Mouse (Mus musculus): ENCODE data around the gene Ralgapb. TPM values are rescaled to one million over a fixed set of nuclear protein-coding genes. Genes with fewer than 3 reads are reported as not detected.

Gene Ralgapb
- polyA plus RNA-seq, 1 experiment from 2014 or later = 17.8 TPM

GRCm38 (mm10) chr2:158503226-158503625 lies 93.6 kb downstream of the Ralgapb start:
- no peak for ATAC-seq (ENCODE audit: insufficient number of reproducible peaks, insufficient read depth, low FRiP score, low read depth)
- Histone ChIP-seq H3K27ac (replicated peaks in 1 of 2; ENCODE audit: control insufficient read depth in 1 of 2, insufficient read depth in 1 of 2, low read depth in 2 of 2, low read length in 2 of 2) (no peak overlapping the region), H3K36me3 (ENCODE audit: control insufficient read depth, insufficient read depth, low read length) (peaks cover 17% of the 10 kb centered on the region)

GRCm38 (mm10) chr2:158503671-158504070 lies 94.0 kb downstream of the Ralgapb start:
- no peak for ATAC-seq (ENCODE audit: insufficient number of reproducible peaks, insufficient read depth, low FRiP score, low read depth)
- Histone ChIP-seq H3K9ac (ENCODE audit: low read length) (no peak overlapping the region), H3K9me3 (ENCODE audit: control insufficient read depth, low read length) (no peaks in the 10 kb centered on the region), H3K4me3 (ENCODE audit: control insufficient read depth in 1 of 2, insufficient read depth in 1 of 2, low read depth in 1 of 2, low read length in 2 of 2) (no peak overlapping the region), H3K4me2 (ENCODE audit: low read length) (no peak overlapping the region), H3K36me3 (ENCODE audit: control insufficient read depth, insufficient read depth, low read length) (peaks cover 13% of the 10 kb centered on the region), H3K4me1 (ENCODE audit: control insufficient read depth in 2 of 2, insufficient read depth in 2 of 2, low read length in 2 of 2) (no peaks in the 10 kb centered on the region), H3K27me3 (ENCODE audit: control insufficient read depth, insufficient read depth, low read length) (no peaks in the 10 kb centered on the region), H3K27ac (replicated peaks in 1 of 2; ENCODE audit: control insufficient read depth in 1 of 2, insufficient read depth in 1 of 2, low read depth in 2 of 2, low read length in 2 of 2) (no peak overlapping the region)
- 85% methylated on average over 4 of the region's 4 CpGs for whole genome bisulfite sequencing

More at GRCm38 (mm10) chr2:158503226-158503625, 93.6 kb downstream of the Ralgapb start:
- no peak overlapping the region for H3K9ac ChIP-seq (ENCODE audit: low read length)
- H3K4me1 ChIP-seq (ENCODE audit: control insufficient read depth in 2 of 2, insufficient read depth in 2 of 2, low read length in 2 of 2) = no peaks in the 10 kb centered on the region
- H3K4me3 ChIP-seq (ENCODE audit: control insufficient read depth in 1 of 2, insufficient read depth in 1 of 2, low read depth in 1 of 2, low read length in 2 of 2) = no peak overlapping the region
- H3K27me3 ChIP-seq (ENCODE audit: control insufficient read depth, insufficient read depth, low read length) = no peaks in the 10 kb centered on the region
- WGBS = 78% methylated on average over 7 of the region's 7 CpGs
- no peak overlapping the region for H3K4me2 ChIP-seq (ENCODE audit: low read length)
- no peaks in the 10 kb centered on the region for H3K9me3 ChIP-seq (ENCODE audit: control insufficient read depth, low read length)

- WGBS = 80% methylated on average over 5 of the region's 5 CpGs
- Histone ChIP-seq H3K27me3 (ENCODE audit: control insufficient read depth, insufficient read depth, low read length) (no peaks in the 10 kb centered on the region), H3K9ac (ENCODE audit: low read length) (no peak overlapping the region), H3K4me2 (ENCODE audit: low read length) (no peak overlapping the region), H3K27ac (replicated peaks in 1 of 2; ENCODE audit: control insufficient read depth in 1 of 2, insufficient read depth in 1 of 2, low read depth in 2 of 2, low read length in 2 of 2) (no peak overlapping the region), H3K4me1 (ENCODE audit: control insufficient read depth in 2 of 2, insufficient read depth in 2 of 2, low read length in 2 of 2) (peaks cover 0 to 4% of the 10 kb centered on the region in 2 experiments; a peak in 1 of 4 replicates), H3K36me3 (ENCODE audit: control insufficient read depth, insufficient read depth, low read length) (no peaks in the 10 kb centered on the region), H3K4me3 (ENCODE audit: control insufficient read depth in 1 of 2, insufficient read depth in 1 of 2, low read depth in 1 of 2, low read length in 2 of 2) (no peak overlapping the region), H3K9me3 (ENCODE audit: control insufficient read depth, low read length) (no peaks in the 10 kb centered on the region)
- no peak for ATAC-seq (ENCODE audit: insufficient number of reproducible peaks, insufficient read depth, low FRiP score, low read depth)
Measured at GRCm38 (mm10) chr2:158506475-158506874, 96.8 kb downstream of the Ralgapb start.

GRCm38 (mm10) chr2:158507046-158507445 lies 97.4 kb downstream of the Ralgapb start:
- H3K4me3 ChIP-seq (ENCODE audit: control insufficient read depth in 1 of 2, insufficient read depth in 1 of 2, low read depth in 1 of 2, low read length in 2 of 2) = no peak overlapping the region
- H3K4me1 ChIP-seq (ENCODE audit: control insufficient read depth in 2 of 2, insufficient read depth in 2 of 2, low read length in 2 of 2) = peaks cover 0 to 4% of the 10 kb centered on the region in 2 experiments; a peak in 1 of 4 replicates
- no peaks in the 10 kb centered on the region for H3K27me3 ChIP-seq (ENCODE audit: control insufficient read depth, insufficient read depth, low read length)
- H3K27ac ChIP-seq (replicated peaks in 1 of 2; ENCODE audit: control insufficient read depth in 1 of 2, insufficient read depth in 1 of 2, low read depth in 2 of 2, low read length in 2 of 2) = no peak overlapping the region
- no peak overlapping the region for H3K9ac ChIP-seq (ENCODE audit: low read length)
- H3K4me2 ChIP-seq (ENCODE audit: low read length) = no peak overlapping the region
- H3K36me3 ChIP-seq (ENCODE audit: control insufficient read depth, insufficient read depth, low read length) = no peaks in the 10 kb centered on the region
- H3K9me3 ChIP-seq (ENCODE audit: control insufficient read depth, low read length) = no peaks in the 10 kb centered on the region
- ATAC-seq (ENCODE audit: insufficient number of reproducible peaks, insufficient read depth, low FRiP score, low read depth) = no peak
- WGBS = 91% methylated on average over 10 of the region's 10 CpGs

- H3K9me3 ChIP-seq (ENCODE audit: control insufficient read depth, low read length) = no peaks in the 10 kb centered on the region
- peaks cover 0 to 4% of the 10 kb centered on the region in 2 experiments; a peak in 1 of 4 replicates for H3K4me1 ChIP-seq (ENCODE audit: control insufficient read depth in 2 of 2, insufficient read depth in 2 of 2, low read length in 2 of 2)
- no peaks in the 10 kb centered on the region for H3K36me3 ChIP-seq (ENCODE audit: control insufficient read depth, insufficient read depth, low read length)
- no peak for ATAC-seq (ENCODE audit: insufficient number of reproducible peaks, insufficient read depth, low FRiP score, low read depth)
- H3K27ac ChIP-seq (replicated peaks in 1 of 2; ENCODE audit: control insufficient read depth in 1 of 2, insufficient read depth in 1 of 2, low read depth in 2 of 2, low read length in 2 of 2) = no peak overlapping the region
- H3K27me3 ChIP-seq (ENCODE audit: control insufficient read depth, insufficient read depth, low read length) = no peaks in the 10 kb centered on the region
- H3K4me2 ChIP-seq (ENCODE audit: low read length) = no peak overlapping the region
- H3K9ac ChIP-seq (ENCODE audit: low read length) = no peak overlapping the region
- H3K4me3 ChIP-seq (ENCODE audit: control insufficient read depth in 1 of 2, insufficient read depth in 1 of 2, low read depth in 1 of 2, low read length in 2 of 2) = no peak overlapping the region
- WGBS = 41% methylated on average over 6 of the region's 6 CpGs
Measured at GRCm38 (mm10) chr2:158510665-158511064, 101.0 kb downstream of the Ralgapb start.

- Histone ChIP-seq H3K4me3 (ENCODE audit: control insufficient read depth in 1 of 2, insufficient read depth in 1 of 2, low read depth in 1 of 2, low read length in 2 of 2) (no peak within 1 kb of the TSS), H3K36me3 (ENCODE audit: control insufficient read depth, insufficient read depth, low read length) (no peaks in the 10 kb centered on the region), H3K4me1 (ENCODE audit: control insufficient read depth in 2 of 2, insufficient read depth in 2 of 2, low read length in 2 of 2) (peaks cover 0 to 4% of the 10 kb centered on the region in 2 experiments; a peak in 1 of 4 replicates), H3K27ac (replicated peaks in 1 of 2; ENCODE audit: control insufficient read depth in 1 of 2, insufficient read depth in 1 of 2, low read depth in 2 of 2, low read length in 2 of 2) (no peak within 1 kb of the TSS), H3K9ac (ENCODE audit: low read length) (no peak within 1 kb of the TSS), H3K9me3 (ENCODE audit: control insufficient read depth, low read length) (no peaks in the 10 kb centered on the region), H3K4me2 (ENCODE audit: low read length) (no peak within 1 kb of the TSS), H3K27me3 (ENCODE audit: control insufficient read depth, insufficient read depth, low read length) (no peaks in the 10 kb centered on the region)
- ATAC-seq (ENCODE audit: insufficient number of reproducible peaks, insufficient read depth, low FRiP score, low read depth) = no peak
- WGBS = 75% methylated on average over 10 of the region's 10 CpGs
Measured at GRCm38 (mm10) chr2:158512528-158512927, 102.9 kb downstream of the Ralgapb start, which contains the start of gene Arhgap40. TSS of gene Arhgap40 (plus strand) at chr2:158512796.

GRCm38 (mm10) chr2:158513821-158514336 lies 104.2 kb downstream of the Ralgapb start:
- whole genome bisulfite sequencing = 84% methylated on average over 12 of the region's 12 CpGs

GRCm38 (mm10) chr2:158518583-158518982 lies 108.9 kb downstream of the Ralgapb start:
- Histone ChIP-seq H3K36me3 (ENCODE audit: control insufficient read depth, insufficient read depth, low read length) (no peaks in the 10 kb centered on the region), H3K27me3 (ENCODE audit: control insufficient read depth, insufficient read depth, low read length) (no peaks in the 10 kb centered on the region), H3K4me2 (ENCODE audit: low read length) (no peak overlapping the region), H3K4me3 (ENCODE audit: control insufficient read depth in 1 of 2, insufficient read depth in 1 of 2, low read depth in 1 of 2, low read length in 2 of 2) (no peak overlapping the region), H3K4me1 (ENCODE audit: control insufficient read depth in 2 of 2, insufficient read depth in 2 of 2, low read length in 2 of 2) (peaks cover 0 to 10% of the 10 kb centered on the region in 2 experiments; a peak in 2 of 4 replicates), H3K9ac (ENCODE audit: low read length) (no peak overlapping the region), H3K9me3 (ENCODE audit: control insufficient read depth, low read length) (no peaks in the 10 kb centered on the region), H3K27ac (replicated peaks in 1 of 2; ENCODE audit: control insufficient read depth in 1 of 2, insufficient read depth in 1 of 2, low read depth in 2 of 2, low read length in 2 of 2) (no peak overlapping the region)
- ATAC-seq (ENCODE audit: insufficient number of reproducible peaks, insufficient read depth, low FRiP score, low read depth) = no peak
- WGBS = 34% methylated on average over 6 of the region's 6 CpGs

More at GRCm38 (mm10) chr2:158513821-158514336, 104.2 kb downstream of the Ralgapb start:
- Histone ChIP-seq H3K27ac (replicated peaks in 1 of 2; ENCODE audit: control insufficient read depth in 1 of 2, insufficient read depth in 1 of 2, low read depth in 2 of 2, low read length in 2 of 2) (no peak overlapping the region), H3K27me3 (ENCODE audit: control insufficient read depth, insufficient read depth, low read length) (no peaks in the 10 kb centered on the region), H3K4me2 (ENCODE audit: low read length) (no peak overlapping the region), H3K9me3 (ENCODE audit: control insufficient read depth, low read length) (no peaks in the 10 kb centered on the region), H3K9ac (ENCODE audit: low read length) (no peak overlapping the region), H3K4me3 (ENCODE audit: control insufficient read depth in 1 of 2, insufficient read depth in 1 of 2, low read depth in 1 of 2, low read length in 2 of 2) (no peak overlapping the region), H3K36me3 (ENCODE audit: control insufficient read depth, insufficient read depth, low read length) (no peaks in the 10 kb centered on the region), H3K4me1 (ENCODE audit: control insufficient read depth in 2 of 2, insufficient read depth in 2 of 2, low read length in 2 of 2) (peaks cover 2 to 4% of the 10 kb centered on the region in 2 experiments; a peak in 1 of 4 replicates)
- no peak for ATAC-seq (ENCODE audit: insufficient number of reproducible peaks, insufficient read depth, low FRiP score, low read depth)

Data from heart, embryonic 14.5 days (tissue).